Mouse (Mus musculus) frontal cortex, postnatal 10 days (tissue): ENCODE measurements at regions not wholly inside any gene's neighbourhood (a gene's known extent, or its start where the extent isn't known, plus 50 kb on each side); places are given as distances from the start of the nearest gene placed in this dataset.
A peak's percentile ranks its signal among the peaks of the same experiment; 100 is the strongest.

Experiments
- DNase-seq, 2 experiments: peaks; one replicate each; pipeline ENCODE4 v3.0.0; 2022; ENCODE audit warnings: low spot score in 2 of 2, mixed read lengths in 1 of 2

- DNase-seq: no peak
Measured at GRCm38 (mm10) chr14:88633771-88634170, 162.6 kb upstream of the Pcdh20 start.

GRCm38 (mm10) chr14:88595376-88595775 is 124.2 kb upstream of the Pcdh20 start:
- DNase-seq: no peak

- peak in 1 of 2 experiments; percentile 8 for DNase-seq
Measured at GRCm38 (mm10) chr14:88570053-88570452, 98.9 kb upstream of the Pcdh20 start.

- no peak for DNase-seq
Measured at GRCm38 (mm10) chr14:88567566-88567965, 96.4 kb upstream of the Pcdh20 start.

- no peak for DNase-seq
Measured at GRCm38 (mm10) chr14:88543601-88544000, 72.4 kb upstream of the Pcdh20 start.

GRCm38 (mm10) chr14:88542522-88542921 is 71.3 kb upstream of the Pcdh20 start:
- no peak for DNase-seq
